Mouse (Mus musculus) embryonic fibroblast, embryonic 13.5 days (primary cell): ENCODE measurements around the gene Icmt.

Experiments
- CTCF ChIP-seq: IDR thresholded peaks from 2 replicates; pipeline ENCODE4 v1.5.1; 2011; ENCODE audit warnings: mild to moderate bottlenecking, control low read depth, low read length, moderate library complexity, borderline replicate concordance; ENCODE audit not compliant: insufficient read depth
- POLR2A ChIP-seq: IDR thresholded peaks from 2 replicates; pipeline ENCODE4 v1.6.1; 2011; ENCODE audit warnings: low read depth, mild to moderate bottlenecking, control low read depth, low read length, moderate library complexity

DNA sequence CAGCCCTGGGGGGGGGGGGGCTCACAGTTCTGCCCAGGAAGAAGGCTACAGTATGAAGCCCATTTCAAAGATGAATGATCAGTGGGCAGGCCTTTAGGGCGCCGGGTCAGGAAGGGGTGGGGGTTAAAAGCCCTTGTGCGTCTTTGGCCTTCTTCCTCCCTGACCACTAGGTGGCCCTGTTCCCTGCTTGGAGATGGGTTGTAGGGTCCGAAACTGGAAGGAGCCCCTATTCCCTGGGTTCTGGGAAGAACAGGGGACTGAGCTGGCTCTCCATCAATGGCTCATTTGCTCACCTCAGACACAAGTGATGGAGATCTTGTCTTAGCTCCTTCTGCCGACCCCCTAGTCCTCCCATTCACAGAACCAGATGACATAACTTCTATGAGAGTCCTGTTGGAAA is 46.3 kb downstream of the Icmt start:
- TF ChIP-seq CTCF, result peak; percentile 78; the same call in 1 of the 2 replicates
- TF ChIP-seq POLR2A, result no peak
